Mouse (Mus musculus) heart, embryonic 15.5 days (tissue): ENCODE data around the gene Usp39. TPM values are rescaled to one million over a fixed set of nuclear protein-coding genes. Genes with fewer than 3 reads are reported as not detected.
A peak's percentile ranks its signal among the peaks of the same experiment; 100 is the strongest.

Experiments used
- ATAC-seq: fragments of 200-750 bp; cut with Nextera tagmentation; replicated peaks from 2 replicates; pipeline ENCODE4 v1.8.0; 2017; ENCODE audit warnings: low read depth, moderate TSS enrichment; ENCODE audit not compliant: insufficient number of reproducible peaks, insufficient read depth, low FRiP score
- H3K27ac ChIP-seq: fragments of 300-500 bp; sonication (generic); 2 replicates; pipeline ENCODE4 v1.5.1; 2015; ENCODE audit warnings: mild to moderate bottlenecking, inconsistent platforms
- H3K27me3 ChIP-seq: fragments of 300-500 bp; sonication (generic); 2 replicates; pipeline ENCODE4 v1.6.1; 2015; ENCODE audit warnings: inconsistent platforms
- H3K36me3 ChIP-seq: fragments of 300-500 bp; sonication (generic); 2 replicates; pipeline ENCODE4 v1.6.1; 2015; ENCODE audit warnings: mild to moderate bottlenecking, inconsistent platforms
- H3K4me1 ChIP-seq: fragments of 300-500 bp; sonication (generic); replicated peaks from 2 replicates; pipeline ENCODE4 v1.6.1; 2015; ENCODE audit warnings: inconsistent platforms
- H3K4me2 ChIP-seq: fragments of 300-500 bp; sonication (generic); 2 replicates; pipeline ENCODE4 v1.6.1; 2015; ENCODE audit warnings: inconsistent platforms, mild to moderate bottlenecking, moderate library complexity
- H3K4me3 ChIP-seq: fragments of 300-500 bp; sonication (generic); 2 replicates; pipeline ENCODE4 v1.5.1; 2015; ENCODE audit warnings: mild to moderate bottlenecking, inconsistent platforms
- H3K9ac ChIP-seq: fragments of 300-500 bp; sonication (generic); 2 replicates; pipeline ENCODE4 v1.6.1; 2015; ENCODE audit warnings: mild to moderate bottlenecking, inconsistent platforms
- H3K9me3 ChIP-seq: fragments of 300-500 bp; sonication (generic); replicated peaks from 2 replicates; pipeline ENCODE4 v1.6.1; 2016; ENCODE audit warnings: inconsistent platforms
- WGBS: fragments of 180-500 bp; shearing (Covaris S2); methylation state at CpG from one replicate; pipeline ENCODE4 v1.1.7; 2015; ENCODE audit warnings: mixed read lengths; 5-methylcytosine and 5-hydroxymethylcytosine counted together
- polyA plus RNA-seq: library from polyadenylated mRNA; unstranded; fragments of >200 nt; fragmentation: Nextera tagmentation; extraction: Ambion mirVana; gene quantifications from 2 replicates; pipeline ENCODE4 v1.2.1, GENCODE M21; 2015

The Usp39 gene
- polyA plus RNA-seq, 1 experiment from 2014 or later = 25.3 TPM

DNA sequence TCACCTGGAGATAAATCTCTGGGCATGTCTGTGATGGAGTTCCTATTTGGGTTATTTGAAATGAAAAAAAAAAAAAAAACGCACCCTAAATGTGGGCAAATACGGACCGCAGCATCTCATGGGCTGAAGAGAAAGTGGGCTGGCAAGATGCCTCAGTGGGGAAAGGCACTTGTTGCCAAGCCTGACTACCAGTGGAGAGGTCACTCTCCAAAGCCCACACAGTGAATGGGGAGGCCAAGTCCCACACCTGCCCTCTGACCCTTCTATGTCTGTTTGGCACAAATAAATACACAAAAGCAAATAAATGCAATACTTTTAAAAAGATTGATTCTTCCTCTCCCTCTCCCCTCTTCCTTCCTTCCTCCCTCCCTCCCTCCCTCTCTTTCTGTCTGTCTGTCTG, 55.5 kb downstream of the Usp39 start:
- no peak overlapping the region for H3K4me2 ChIP-seq
- H3K27me3 ChIP-seq = no peaks in the 10 kb centered on the region
- H3K4me3 ChIP-seq = no peak overlapping the region
- no peaks in the 10 kb centered on the region for H3K9me3 ChIP-seq
- H3K36me3 ChIP-seq = no peaks in the 10 kb centered on the region
- no peak for ATAC-seq
- H3K27ac ChIP-seq = no peak overlapping the region
- peaks cover 12% of the 10 kb centered on the region for H3K4me1 ChIP-seq
- WGBS = 89% methylated on average over 3 of the region's 3 CpGs
- no peak overlapping the region for H3K9ac ChIP-seq

DNA sequence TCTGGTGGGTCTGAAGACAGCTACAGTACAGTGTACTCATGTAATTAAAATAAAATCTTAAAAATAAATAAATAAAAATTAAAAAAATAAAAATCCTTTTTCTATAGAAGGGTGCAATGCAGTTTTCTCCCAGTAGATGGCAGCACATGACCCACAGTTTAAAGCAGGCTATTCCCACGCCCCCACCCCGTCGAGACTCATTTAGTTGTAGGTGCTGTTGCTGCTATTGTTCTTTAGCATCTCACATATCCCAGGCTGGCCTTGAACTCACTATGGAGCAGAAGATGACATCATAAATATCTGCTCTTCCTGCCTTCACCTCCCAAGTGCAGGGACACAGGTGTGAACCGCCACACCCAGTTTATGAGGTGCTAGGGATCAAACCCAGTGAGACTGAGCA, 61.1 kb downstream of the Usp39 start:
- H3K4me1 ChIP-seq = peaks cover 8% of the 10 kb centered on the region
- H3K27me3 ChIP-seq = no peaks in the 10 kb centered on the region
- H3K4me2 ChIP-seq = no peak overlapping the region
- no peaks in the 10 kb centered on the region for H3K9me3 ChIP-seq
- no peak overlapping the region for H3K27ac ChIP-seq
- no peaks in the 10 kb centered on the region for H3K36me3 ChIP-seq
- no peak overlapping the region for H3K4me3 ChIP-seq
- H3K9ac ChIP-seq = no peak overlapping the region
- 23% methylated on average over 4 of the region's 4 CpGs for WGBS
- ATAC-seq = no peak

DNA sequence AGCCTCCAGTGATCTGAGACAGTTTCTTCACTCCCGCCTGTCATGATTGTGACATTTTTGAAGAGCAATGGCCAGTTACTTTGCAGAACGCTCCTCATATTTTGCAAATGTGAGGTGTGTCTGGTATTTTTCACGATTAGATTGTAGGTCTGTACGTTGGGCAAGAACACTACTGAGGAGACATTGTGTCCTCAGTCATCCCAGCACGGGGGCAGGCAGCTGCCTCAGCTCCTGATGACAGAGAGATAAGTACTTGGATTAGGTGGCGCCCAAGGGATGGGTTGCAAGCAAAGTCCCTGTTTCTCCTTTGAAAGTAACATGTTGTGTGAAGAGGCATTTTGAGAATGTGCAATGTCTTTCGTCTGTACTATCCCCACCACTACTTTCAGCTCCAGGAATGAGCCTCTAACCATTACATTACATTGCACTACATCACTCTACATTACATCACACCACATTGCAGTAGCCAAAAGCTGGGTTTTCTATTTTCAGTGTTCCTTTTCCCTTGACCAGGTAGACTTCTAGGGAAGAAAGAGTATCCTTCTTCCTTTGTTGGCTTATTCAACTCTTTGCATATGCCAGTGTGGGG, 64.5 kb downstream of the Usp39 start:
- H3K9ac ChIP-seq = no peak overlapping the region
- H3K27ac ChIP-seq = no peak overlapping the region
- no peak for ATAC-seq
- WGBS = 43% methylated on average over 7 of the region's 7 CpGs
- no peaks in the 10 kb centered on the region for H3K9me3 ChIP-seq
- no peaks in the 10 kb centered on the region for H3K36me3 ChIP-seq
- H3K4me1 ChIP-seq = peaks cover 26% of the 10 kb centered on the region
- H3K4me2 ChIP-seq = no peak overlapping the region
- no peak overlapping the region for H3K4me3 ChIP-seq
- no peaks in the 10 kb centered on the region for H3K27me3 ChIP-seq

DNA sequence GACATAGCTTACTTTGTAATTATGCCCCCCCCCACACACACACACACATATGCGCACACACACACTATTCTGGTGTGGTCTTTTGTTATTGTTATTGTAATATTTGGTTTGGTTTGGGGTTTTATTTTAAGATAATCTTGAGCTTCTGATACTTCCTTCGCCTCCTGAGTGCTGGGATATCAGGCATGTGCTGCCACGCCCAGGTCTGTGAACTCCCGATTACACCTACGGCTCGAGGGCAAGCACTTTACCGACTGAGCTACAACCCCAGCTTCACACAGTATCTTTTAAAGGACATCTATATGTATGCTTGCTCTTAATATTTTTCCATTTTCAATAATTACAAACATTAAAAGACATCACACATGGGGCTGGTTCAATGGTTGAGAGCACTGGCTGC, 65.5 kb downstream of the Usp39 start:
- ATAC-seq = no peak
- Histone ChIP-seq H3K27me3 (no peaks in the 10 kb centered on the region), H3K9me3 (no peaks in the 10 kb centered on the region), H3K4me1 (peaks cover 26% of the 10 kb centered on the region), H3K4me3 (no peak overlapping the region), H3K4me2 (no peak overlapping the region), H3K9ac (no peak overlapping the region), H3K27ac (no peak overlapping the region), H3K36me3 (no peaks in the 10 kb centered on the region)
- WGBS = 67% methylated on average over 7 of the region's 7 CpGs

DNA sequence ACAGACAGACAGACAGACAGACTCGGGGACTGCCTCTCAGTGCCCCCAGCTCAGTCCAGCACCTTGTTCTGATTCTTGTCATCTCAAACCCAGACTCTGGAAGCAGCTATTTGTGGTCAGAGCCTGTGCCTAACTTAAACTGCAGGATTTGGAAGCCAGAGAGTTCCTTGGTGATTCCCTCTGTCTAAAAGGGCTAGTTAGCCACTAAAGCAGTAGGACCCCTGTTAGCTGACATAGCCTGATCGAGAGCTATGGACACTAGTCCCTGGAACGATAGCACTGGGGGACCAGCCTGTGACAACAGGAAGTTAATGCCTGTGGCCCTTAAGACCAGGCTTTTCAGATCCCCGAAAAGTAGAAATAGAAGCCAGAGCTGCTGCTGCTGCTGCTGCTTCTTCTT, 66.1 kb downstream of the Usp39 start:
- no peak overlapping the region for H3K4me2 ChIP-seq
- H3K4me3 ChIP-seq = no peak overlapping the region
- peak overlapping the region; percentile 91 for H3K27ac ChIP-seq
- no peaks in the 10 kb centered on the region for H3K27me3 ChIP-seq
- no peak for ATAC-seq
- H3K36me3 ChIP-seq = no peaks in the 10 kb centered on the region
- H3K9me3 ChIP-seq = no peaks in the 10 kb centered on the region
- H3K4me1 ChIP-seq = peaks cover 24% of the 10 kb centered on the region
- 76% methylated on average over 4 of the region's 4 CpGs for WGBS
- no peak overlapping the region for H3K9ac ChIP-seq

DNA sequence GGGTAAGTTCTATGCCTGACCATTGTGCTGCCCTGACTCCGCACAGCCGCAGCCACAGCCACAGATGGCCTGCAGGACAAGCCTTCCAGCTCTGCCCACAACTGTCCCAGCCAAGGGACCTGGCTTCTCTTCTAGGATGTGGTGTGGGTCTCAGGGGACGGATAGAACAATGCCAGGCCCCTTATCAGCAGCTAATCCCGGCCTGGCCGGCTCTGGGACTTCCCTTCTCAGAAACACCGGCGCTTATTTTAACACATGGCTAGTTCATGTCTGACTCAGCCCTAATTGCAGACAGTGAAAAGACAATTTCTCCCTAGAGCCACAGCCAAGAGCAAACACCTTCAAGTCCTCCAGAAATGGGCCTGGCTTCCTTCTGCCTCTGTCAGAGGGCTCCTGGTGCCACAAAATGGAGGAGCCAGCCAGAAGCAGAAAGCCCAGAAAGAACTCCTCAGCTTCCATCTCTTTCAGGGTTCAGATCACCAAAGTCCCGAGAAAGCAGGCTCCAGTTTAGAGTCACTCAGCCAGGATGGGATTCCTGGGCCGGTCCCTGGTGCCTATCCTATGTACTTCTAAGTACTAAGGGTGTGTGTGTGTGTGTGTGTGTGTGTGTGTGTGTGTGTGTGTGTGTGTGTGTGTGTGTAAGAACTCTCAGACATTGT, 67.3 kb downstream of the Usp39 start:
- Histone ChIP-seq H3K27me3 (no peaks in the 10 kb centered on the region), H3K4me1 (peaks cover 31% of the 10 kb centered on the region), H3K4me3 (no peak overlapping the region), H3K27ac (peak overlapping the region; percentile 91), H3K4me2 (no peak overlapping the region), H3K9ac (no peak overlapping the region), H3K36me3 (no peaks in the 10 kb centered on the region), H3K9me3 (no peaks in the 10 kb centered on the region)
- peak; percentile 90 for ATAC-seq
- 33% methylated on average over 9 of the region's 9 CpGs for WGBS

DNA sequence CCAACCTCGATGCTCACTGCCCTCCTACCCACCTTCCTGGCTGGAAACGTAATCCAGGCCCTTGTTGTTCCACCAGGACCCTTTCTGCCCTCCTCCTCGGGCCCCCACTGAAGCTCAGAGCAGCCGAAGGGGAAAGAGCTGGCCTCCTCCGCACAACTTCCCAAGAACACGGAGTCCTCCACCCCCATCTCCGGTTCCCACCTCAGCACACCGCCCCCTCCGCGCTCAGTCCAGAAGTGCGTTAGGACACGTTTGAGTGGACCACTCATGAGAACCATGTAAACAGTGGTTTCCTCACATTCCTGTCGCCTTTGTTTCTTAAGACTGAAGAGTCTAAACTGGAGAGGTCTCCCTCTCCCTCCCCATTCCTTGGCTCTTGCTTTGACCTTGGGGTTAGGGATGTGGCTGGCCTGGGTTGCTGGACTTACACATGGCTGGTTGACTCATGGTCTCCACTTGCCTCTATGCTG, 68.0 kb downstream of the Usp39 start:
- ATAC-seq = peak; percentile 37; the same call in 1 of the 2 replicates
- WGBS = 71% methylated on average over 13 of the region's 13 CpGs
- no peaks in the 10 kb centered on the region for H3K9me3 ChIP-seq
- no peaks in the 10 kb centered on the region for H3K36me3 ChIP-seq
- no peak overlapping the region for H3K9ac ChIP-seq
- no peak overlapping the region for H3K4me2 ChIP-seq
- peak overlapping the region; percentile 91 for H3K27ac ChIP-seq
- no peak overlapping the region for H3K4me3 ChIP-seq
- peaks cover 36% of the 10 kb centered on the region for H3K4me1 ChIP-seq
- H3K27me3 ChIP-seq = no peaks in the 10 kb centered on the region

DNA sequence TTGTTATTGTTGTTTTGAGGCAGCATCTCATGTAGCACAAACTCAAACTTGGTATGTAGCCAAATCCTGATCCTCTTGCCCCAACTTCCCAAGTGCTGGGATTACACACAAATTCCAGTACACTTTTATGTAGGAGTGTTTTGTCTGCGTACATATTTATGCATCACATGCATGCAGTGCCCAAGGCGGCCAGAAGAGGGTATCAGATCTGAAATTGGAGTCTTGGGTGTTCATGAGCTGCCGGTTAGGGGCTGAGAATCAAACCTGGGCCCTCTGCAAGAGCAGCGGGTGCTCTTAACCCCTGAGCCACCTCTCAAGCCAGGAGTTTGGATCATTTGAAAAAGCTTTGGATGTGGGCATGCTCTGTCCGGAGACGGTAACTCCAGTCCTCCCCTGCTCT, 68.8 kb downstream of the Usp39 start:
- no peak overlapping the region for H3K4me2 ChIP-seq
- H3K4me3 ChIP-seq = no peak overlapping the region
- peaks cover 36% of the 10 kb centered on the region for H3K4me1 ChIP-seq
- no peak for ATAC-seq
- no peak overlapping the region for H3K9ac ChIP-seq
- peak overlapping the region; percentile 91 for H3K27ac ChIP-seq
- no peaks in the 10 kb centered on the region for H3K9me3 ChIP-seq
- no peaks in the 10 kb centered on the region for H3K36me3 ChIP-seq
- 93% methylated on average over 6 of the region's 6 CpGs for WGBS
- no peaks in the 10 kb centered on the region for H3K27me3 ChIP-seq

DNA sequence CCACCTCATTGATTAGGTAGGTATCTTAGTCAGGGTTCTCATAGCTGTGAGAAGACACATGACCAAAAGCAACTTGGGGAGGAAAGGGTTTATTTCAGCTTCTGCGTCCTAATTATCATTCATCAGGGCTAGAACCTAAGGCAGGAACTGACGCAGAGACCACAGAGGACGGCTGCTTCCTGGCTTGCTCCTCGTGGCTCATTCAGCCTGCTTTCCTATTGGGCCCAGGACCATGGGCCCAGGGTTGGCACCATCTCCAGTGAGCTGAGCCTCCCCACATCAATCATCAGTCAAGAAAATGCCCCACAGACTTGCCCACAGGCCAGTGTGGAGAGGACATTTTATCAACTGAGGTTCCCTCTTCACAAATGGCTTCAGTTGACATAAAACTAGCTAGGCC, 69.5 kb downstream of the Usp39 start:
- Histone ChIP-seq H3K27me3 (no peaks in the 10 kb centered on the region), H3K4me3 (no peak overlapping the region), H3K4me2 (no peak overlapping the region), H3K9ac (no peak overlapping the region), H3K4me1 (peaks cover 35% of the 10 kb centered on the region), H3K9me3 (no peaks in the 10 kb centered on the region), H3K36me3 (no peaks in the 10 kb centered on the region), H3K27ac (no peak overlapping the region)
- ATAC-seq = no peak
- 66% methylated on average over 4 of the region's 4 CpGs for WGBS

DNA sequence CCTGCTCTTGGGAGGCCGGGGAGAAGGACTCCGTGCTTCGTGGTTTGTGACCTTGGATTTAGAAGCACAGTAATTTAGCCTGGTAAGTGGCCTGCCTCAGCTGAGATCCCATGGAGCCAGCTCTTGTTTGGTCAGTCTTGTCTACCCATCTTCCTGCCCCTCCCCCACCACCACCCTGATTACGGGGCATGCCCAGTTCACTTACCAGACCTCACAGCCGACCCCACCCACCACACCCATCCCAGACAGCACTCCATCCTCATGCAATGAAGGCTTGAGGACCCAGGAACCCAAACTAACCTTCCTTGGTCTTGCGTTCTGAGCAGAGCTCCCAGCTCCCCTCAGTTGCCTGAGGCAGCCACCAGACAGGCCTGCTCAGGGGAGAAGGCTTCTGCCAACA, 71.8 kb downstream of the Usp39 start:
- Histone ChIP-seq H3K36me3 (no peaks in the 10 kb centered on the region), H3K4me2 (no peak overlapping the region), H3K9me3 (no peaks in the 10 kb centered on the region), H3K27ac (no peak overlapping the region), H3K9ac (no peak overlapping the region), H3K4me1 (peaks cover 25% of the 10 kb centered on the region), H3K4me3 (no peak overlapping the region), H3K27me3 (no peaks in the 10 kb centered on the region)
- ATAC-seq = no peak
- 58% methylated on average over 6 of the region's 6 CpGs for WGBS

DNA sequence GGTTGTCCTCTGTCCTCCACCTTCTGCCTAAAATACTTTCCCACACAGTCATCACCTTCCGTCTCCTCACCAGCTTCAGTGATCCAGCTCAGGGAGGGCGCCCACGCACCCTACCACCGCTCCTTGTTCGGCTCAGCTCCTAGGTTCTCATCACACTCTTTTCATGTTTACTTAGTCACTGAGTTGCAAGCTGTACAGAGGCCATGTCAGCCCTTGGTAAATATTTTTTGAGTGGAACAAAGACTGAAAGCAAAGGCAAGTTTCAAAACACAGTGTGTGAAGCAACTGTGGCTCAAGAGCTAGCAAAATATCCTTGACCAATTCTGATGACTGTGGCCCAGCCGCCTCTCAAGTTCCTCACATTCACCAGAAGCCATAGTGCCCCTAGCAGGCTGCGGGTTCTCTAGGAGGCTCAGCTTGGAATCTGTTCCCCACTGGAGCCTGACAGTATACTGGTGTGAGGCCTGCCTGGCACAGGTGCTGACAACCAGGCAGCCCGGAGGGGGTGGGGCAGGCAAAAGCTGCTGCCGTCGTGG, 72.8 kb downstream of the Usp39 start:
- WGBS = 53% methylated on average over 10 of the region's 10 CpGs
- no peak overlapping the region for H3K9ac ChIP-seq
- no peaks in the 10 kb centered on the region for H3K27me3 ChIP-seq
- H3K4me2 ChIP-seq = no peak overlapping the region
- no peaks in the 10 kb centered on the region for H3K9me3 ChIP-seq
- peak overlapping the region; percentile 41 for H3K27ac ChIP-seq
- ATAC-seq = no peak
- H3K4me3 ChIP-seq = no peak overlapping the region
- no peaks in the 10 kb centered on the region for H3K36me3 ChIP-seq
- H3K4me1 ChIP-seq = peaks cover 15% of the 10 kb centered on the region
